Mouse (Mus musculus): ENCODE data around the gene Gnaz.

Gnaz gene

GRCm38 (mm10) chr10:74966850-74967451, at the start of gene Gnaz:
Gene Gnaz, plus strand, starts transcription at chr10:74967177.
- peak; percentile 97 for DNase-seq (ENCODE audit: low spot score)

- DNase-seq (ENCODE audit: low spot score): no peak
These were observed 47.7 kb upstream of the Gnaz start for GRCm38 (mm10) chr10:74919277-74919676.

- peak; percentile 75 for DNase-seq (ENCODE audit: low spot score)
These were observed 46.0 kb upstream of the Gnaz start for GRCm38 (mm10) chr10:74920853-74921567.

GRCm38 (mm10) chr10:74921614-74922013, 45.4 kb upstream of the Gnaz start:
- DNase-seq (ENCODE audit: low spot score): peak; percentile 52

GRCm38 (mm10) chr10:74922763-74923162, 44.2 kb upstream of the Gnaz start:
- peak; percentile 60 for DNase-seq (ENCODE audit: low spot score)

GRCm38 (mm10) chr10:74924274-74924673, 42.7 kb upstream of the Gnaz start:
- DNase-seq (ENCODE audit: low spot score): no peak

- DNase-seq (ENCODE audit: low spot score): peak; percentile 81
These were observed 41.7 kb upstream of the Gnaz start for GRCm38 (mm10) chr10:74925324-74925723.

GRCm38 (mm10) chr10:74928276-74928675, 38.7 kb upstream of the Gnaz start:
- DNase-seq (ENCODE audit: low spot score): no peak

GRCm38 (mm10) chr10:74929578-74929977, 37.4 kb upstream of the Gnaz start:
- peak; percentile 33 for DNase-seq (ENCODE audit: low spot score)

- DNase-seq (ENCODE audit: low spot score): no peak
These were observed 36.4 kb upstream of the Gnaz start for GRCm38 (mm10) chr10:74930541-74930940.

- no peak for DNase-seq (ENCODE audit: low spot score)
These were observed 35.3 kb upstream of the Gnaz start for GRCm38 (mm10) chr10:74931631-74932030.

- no peak for DNase-seq (ENCODE audit: low spot score)
These were observed 34.5 kb upstream of the Gnaz start for GRCm38 (mm10) chr10:74932487-74932886.

GRCm38 (mm10) chr10:74933548-74934190, 33.3 kb upstream of the Gnaz start:
- peak; percentile 38 for DNase-seq (ENCODE audit: low spot score)

GRCm38 (mm10) chr10:74934521-74934920, 32.5 kb upstream of the Gnaz start:
- DNase-seq (ENCODE audit: low spot score): peak; percentile 39

GRCm38 (mm10) chr10:74935016-74935415, 32.0 kb upstream of the Gnaz start:
- peak; percentile 70 for DNase-seq (ENCODE audit: low spot score)

- DNase-seq (ENCODE audit: low spot score): peak; percentile 47
These were observed 29.8 kb upstream of the Gnaz start for GRCm38 (mm10) chr10:74937003-74937790.

- DNase-seq (ENCODE audit: low spot score): peak; percentile 28
These were observed 28.6 kb upstream of the Gnaz start for GRCm38 (mm10) chr10:74938410-74938809.

GRCm38 (mm10) chr10:74939300-74939699, 27.7 kb upstream of the Gnaz start:
- DNase-seq (ENCODE audit: low spot score): peak; percentile 45

- DNase-seq (ENCODE audit: low spot score): no peak
These were observed 26.2 kb upstream of the Gnaz start for GRCm38 (mm10) chr10:74940795-74941194.

GRCm38 (mm10) chr10:74952830-74953443, 14.0 kb upstream of the Gnaz start:
- DNase-seq (ENCODE audit: low spot score): no peak

GRCm38 (mm10) chr10:74964380-74964779, 2.6 kb upstream of the Gnaz start:
- no peak for DNase-seq (ENCODE audit: low spot score)
